Mouse (Mus musculus) stomach, postnatal 0 days (tissue): ENCODE data around the gene Vdr.

Experiments
- CTCF ChIP-seq: IDR thresholded peaks from 2 replicates; pipeline ENCODE4 v1.5.1; 2016; ENCODE audit warnings: antibody characterized with exemption, low read depth, mild to moderate bottlenecking, moderate library complexity
- EP300 ChIP-seq: optimal IDR thresholded peaks from 2 replicates; pipeline ENCODE3; 2016; ENCODE audit warnings: antibody characterized with exemption

DNA sequence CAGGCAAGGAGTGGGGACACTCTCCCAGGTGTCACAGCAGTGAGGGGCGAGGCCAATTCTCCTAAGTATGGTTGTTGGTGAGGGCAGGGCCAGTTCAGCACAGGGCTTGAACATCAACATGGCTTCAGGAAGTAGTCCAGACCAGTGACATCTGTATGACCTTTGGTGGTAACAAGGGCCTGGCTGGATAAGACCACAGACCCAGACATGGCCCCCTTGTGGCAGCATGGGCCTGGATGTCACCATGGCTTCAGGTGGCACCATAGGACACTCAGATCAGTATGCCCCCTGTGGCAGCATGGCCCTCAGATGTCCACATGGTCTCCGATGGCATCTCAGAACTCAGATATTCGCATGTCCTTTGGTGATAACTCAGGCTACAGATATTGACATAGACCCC is 58.1 kb downstream of the Vdr start:
- TF ChIP-seq EP300 (no peak), CTCF (no peak)
